Mouse (Mus musculus) lung, adult 2 months (tissue): ENCODE results near the gene Dhrs2.

Experiments
- CTCF ChIP-seq: fragments of 200-500 bp; IDR thresholded peaks from 2 replicates; pipeline ENCODE4 v1.5.1; 2011; ENCODE audit warnings: mild to moderate bottlenecking, low read length, control low read depth; ENCODE audit not compliant: insufficient read depth
- POLR2A ChIP-seq: fragments of 200-500 bp; IDR thresholded peaks from 2 replicates; pipeline ENCODE4 v1.6.1; 2011; ENCODE audit warnings: low read depth, mild to moderate bottlenecking, control low read depth, low read length, borderline replicate concordance; ENCODE audit errors: extremely low read depth

GRCm38 (mm10) chr14:55255443-55255842 is 33.6 kb downstream of the Dhrs2 start:
- TF ChIP-seq CTCF (no peak), POLR2A (no peak)
